In genomic region chr2:119617841-119618198, GRCm38 (mm10) we compare ENCODE assay signal across 8 mouse cellular contexts. TPM values are rescaled to one million over a fixed set of nuclear protein-coding genes. Genes with fewer than 3 reads are reported as not detected.
DNase-seq lines count a peak whose midpoint lies in the region; ATAC-seq and TF ChIP-seq lines count a peak whose summit lies in the region.

No protein-coding gene starts in this region.

- TF ChIP-seq CTCF in bone marrow macrophage, adult 2 months (IDR thresholded peaks at IDR 0.05; ENCODE audit: low read depth, low read length): no peak

- WGBS in kidney, embryonic 14.5 days: under 1% methylated on average over 13 of the region's 13 CpGs
- WGBS in hindbrain, embryonic 14.5 days: under 1% methylated on average over 13 of the region's 13 CpGs
- under 1% methylated on average over 13 of the region's 13 CpGs for WGBS in midbrain, embryonic 14.5 days

- H3K9ac ChIP-seq in kidney, embryonic 14.5 days (ENCODE audit: low read depth, low read length): peak overlapping the region; percentile 72
- peak overlapping the region; percentile 58 for H3K9ac ChIP-seq in hindbrain, embryonic 14.5 days
- H3K9ac ChIP-seq in midbrain, embryonic 14.5 days (replicated peaks; ENCODE audit: low read length): peak overlapping the region; percentile 43; the same call in 1 of the 2 replicates

- peak overlapping the region; percentile 62 for H3K4me2 ChIP-seq in kidney, embryonic 14.5 days (replicated peaks; ENCODE audit: low read depth, low read length)
- H3K4me2 ChIP-seq in hindbrain, embryonic 14.5 days (replicated peaks): peak overlapping the region; percentile 97
- H3K4me2 ChIP-seq in midbrain, embryonic 14.5 days (ENCODE audit: low read length): peak overlapping the region; percentile 95

- H3K4me3 ChIP-seq in kidney, embryonic 14.5 days (ENCODE audit: low read length): peak overlapping the region; percentile 61
- peak overlapping the region; percentile 91 for H3K4me3 ChIP-seq in bone marrow macrophage, adult 2 months (ENCODE audit: insufficient read depth, low read length)
- peak overlapping the region; percentile 68 for H3K4me3 ChIP-seq in hindbrain, embryonic 14.5 days (replicated peaks; ENCODE audit: low read length)
- peak overlapping the region; percentile 64 for H3K4me3 ChIP-seq in midbrain, embryonic 14.5 days (replicated peaks; ENCODE audit: low read depth, low read length)

- no peaks in the 10 kb centered on the region for H3K27me3 ChIP-seq in kidney, embryonic 14.5 days (ENCODE audit: control insufficient read depth, insufficient read depth, low read length)
- no peaks in the 10 kb centered on the region for H3K27me3 ChIP-seq in hindbrain, embryonic 14.5 days (ENCODE audit: control insufficient read depth, insufficient read depth, low read length)
- no peaks in the 10 kb centered on the region for H3K27me3 ChIP-seq in midbrain, embryonic 14.5 days (ENCODE audit: control insufficient read depth, insufficient read depth, low read length)

- TF ChIP-seq POLR2A in bone marrow macrophage, adult 2 months (IDR thresholded peaks at IDR 0.05; ENCODE audit: borderline replicate concordance, low read depth, low read length): no peak

- no peak for ATAC-seq in kidney, embryonic 14.5 days (ENCODE audit: low FRiP score, low TSS enrichment)
- ATAC-seq in hindbrain, embryonic 14.5 days (ENCODE audit: low FRiP score): no peak; the same call in 1 of the 2 replicates
- no peak; the same call in 1 of the 2 replicates for ATAC-seq in midbrain, embryonic 14.5 days (ENCODE audit: low FRiP score, low TSS enrichment)

- H3K9me3 ChIP-seq in kidney, embryonic 14.5 days (ENCODE audit: control insufficient read depth, low read length): no peaks in the 10 kb centered on the region
- H3K9me3 ChIP-seq in hindbrain, embryonic 14.5 days (ENCODE audit: control insufficient read depth, low read length): no peaks in the 10 kb centered on the region
- no peaks in the 10 kb centered on the region for H3K9me3 ChIP-seq in midbrain, embryonic 14.5 days (ENCODE audit: control insufficient read depth, low read length)

- peaks cover 3% of the 10 kb centered on the region; the same call in 1 of the 2 replicates for H3K36me3 ChIP-seq in kidney, embryonic 14.5 days (ENCODE audit: control insufficient read depth, insufficient read depth, low read length)
- H3K36me3 ChIP-seq in hindbrain, embryonic 14.5 days (replicated peaks; ENCODE audit: control insufficient read depth, insufficient read depth): no peaks in the 10 kb centered on the region
- H3K36me3 ChIP-seq in midbrain, embryonic 14.5 days (ENCODE audit: control insufficient read depth, insufficient read depth, low read length): no peaks in the 10 kb centered on the region

- peaks cover 16% of the 10 kb centered on the region for H3K4me1 ChIP-seq in kidney, embryonic 14.5 days (ENCODE audit: control insufficient read depth, insufficient read depth, low read length)
- H3K4me1 ChIP-seq in bone marrow macrophage, adult 2 months (ENCODE audit: control insufficient read depth, insufficient read depth, low read length): peaks cover 9% of the 10 kb centered on the region; the same call in 1 of the 2 replicates
- H3K4me1 ChIP-seq in hindbrain, embryonic 14.5 days (replicated peaks; ENCODE audit: control insufficient read depth, insufficient read depth, low read length): peaks cover 2% of the 10 kb centered on the region; the same call in 1 of the 2 replicates
- H3K4me1 ChIP-seq in midbrain, embryonic 14.5 days (ENCODE audit: control insufficient read depth, insufficient read depth, low read length): peaks cover 10% of the 10 kb centered on the region; the same call in 1 of the 2 replicates

- peak overlapping the region; percentile 0; the same call in 1 of the 2 replicates for H3K27ac ChIP-seq in kidney, embryonic 14.5 days (ENCODE audit: low read depth, low read length)
- H3K27ac ChIP-seq in bone marrow macrophage, adult 2 months (ENCODE audit: insufficient read depth, low read depth, low read length): peak overlapping the region; percentile 7; the same call in 1 of the 2 replicates
- no peak overlapping the region for H3K27ac ChIP-seq in hindbrain, embryonic 14.5 days
- H3K27ac ChIP-seq in midbrain, embryonic 14.5 days (replicated peaks; ENCODE audit: low read depth, low read length): no peak overlapping the region

- no peak for DNase-seq in kidney, adult 8-10 months
- no peak for DNase-seq in hindbrain, embryonic 14.5 days (ENCODE audit: low spot score)
- no peak for DNase-seq in midbrain, embryonic 14.5 days
- no peak for DNase-seq in adrenal gland, adult 8-10 months
- no peak for DNase-seq in T-cell, adult 2 months (ENCODE audit: low spot score)
- DNase-seq in right cerebral cortex, postnatal 10 days (ENCODE audit: low spot score in 2 of 2): no peak

RNA-seq across cellular contexts. Expression of gene Nusap1, which starts 0.3 kb away (rescaled TPM):
- 77.2 and 97.7 TPM in 2 replicates for polyA plus RNA-seq in kidney, embryonic 14.5 days (2014; fragmentation: Nextera tagmentation; extraction: Ambion mirVana)
- 45.1 and 50.3 TPM in 2 replicates for polyA plus RNA-seq in bone marrow macrophage, adult 2 months (2012; ENCODE audit: insufficient read depth, insufficient read length, missing spikeins)
- 11.0 and 13.8 TPM in 2 replicates for polyA plus RNA-seq in hindbrain, embryonic 14.5 days (2014; fragmentation: Nextera tagmentation; extraction: Ambion mirVana)
- polyA plus RNA-seq in midbrain, embryonic 14.5 days (2014; fragmentation: Nextera tagmentation; extraction: Ambion mirVana): 11.0 and 19.4 TPM in 2 replicates
- total RNA-seq in adrenal gland, adult 8-10 months (2022): 1 to 10 TPM in 3 of 4 experiments, under 1 TPM in 1; 0.64 to 1.8 (median 1.4) TPM

RNA-seq across cellular contexts. Expression of gene Oip5, which starts 0.4 kb away (rescaled TPM):
- polyA plus RNA-seq in kidney, embryonic 14.5 days (2014; fragmentation: Nextera tagmentation; extraction: Ambion mirVana): 35.5 and 38.6 TPM in 2 replicates
- polyA plus RNA-seq in bone marrow macrophage, adult 2 months (2012; ENCODE audit: insufficient read depth, insufficient read length, missing spikeins): 9.9 and 10.1 TPM in 2 replicates
- polyA plus RNA-seq in hindbrain, embryonic 14.5 days (2014; fragmentation: Nextera tagmentation; extraction: Ambion mirVana): 3.2 and 6.1 TPM in 2 replicates
- 4.2 and 6.2 TPM in 2 replicates for polyA plus RNA-seq in midbrain, embryonic 14.5 days (2014; fragmentation: Nextera tagmentation; extraction: Ambion mirVana)
- total RNA-seq in adrenal gland, adult 8-10 months (2022): 1 to 10 TPM in 3 of 4 experiments, under 1 TPM in 1; 0.65 to 1.8 (median 1.2) TPM

RNA-seq across cellular contexts. Expression of gene Ndufaf1, which starts 44.8 kb away (rescaled TPM):
- 40.3 and 45.4 TPM in 2 replicates for polyA plus RNA-seq in kidney, embryonic 14.5 days (2014; fragmentation: Nextera tagmentation; extraction: Ambion mirVana)
- polyA plus RNA-seq in bone marrow macrophage, adult 2 months (2012; ENCODE audit: insufficient read depth, insufficient read length, missing spikeins): 12.3 and 15.4 TPM in 2 replicates
- polyA plus RNA-seq in hindbrain, embryonic 14.5 days (2014; fragmentation: Nextera tagmentation; extraction: Ambion mirVana): 37.4 and 37.9 TPM in 2 replicates
- polyA plus RNA-seq in midbrain, embryonic 14.5 days (2014; fragmentation: Nextera tagmentation; extraction: Ambion mirVana): 34.4 and 35.0 TPM in 2 replicates
- 10 to 100 TPM; 37.8 to 47.3 (median 43.0) TPM for total RNA-seq in adrenal gland, adult 8-10 months (2022)

RNA-seq across cellular contexts. Expression of gene Rtf1, which starts 57.0 kb away (rescaled TPM):
- polyA plus RNA-seq in kidney, embryonic 14.5 days (2014; fragmentation: Nextera tagmentation; extraction: Ambion mirVana): 34.3 and 53.7 TPM in 2 replicates
- 22.2 and 30.7 TPM in 2 replicates for polyA plus RNA-seq in bone marrow macrophage, adult 2 months (2012; ENCODE audit: insufficient read depth, insufficient read length, missing spikeins)
- 35.5 and 36.2 TPM in 2 replicates for polyA plus RNA-seq in hindbrain, embryonic 14.5 days (2014; fragmentation: Nextera tagmentation; extraction: Ambion mirVana)
- polyA plus RNA-seq in midbrain, embryonic 14.5 days (2014; fragmentation: Nextera tagmentation; extraction: Ambion mirVana): 46.2 and 59.4 TPM in 2 replicates
- total RNA-seq in adrenal gland, adult 8-10 months (2022): 10 to 100 TPM; 27.3 to 33.0 (median 28.7) TPM

Comparison
In these comparisons a context has a peak if more than half of its experiments do, and no peak if none do; other contexts are left out.
1. H3K27ac ChIP-seq: peak in kidney, embryonic 14.5 days (single experiment) and bone marrow macrophage, adult 2 months (single experiment); none in hindbrain, embryonic 14.5 days (single experiment) and midbrain, embryonic 14.5 days (single experiment).
2. Peak in every context shown above with its lines, with median percentiles within 50 percentile points of each other: H3K4me2 ChIP-seq, H3K4me3 ChIP-seq and H3K9ac ChIP-seq.